Mouse (Mus musculus) hematopoietic stem cell, adult 5-6 weeks (primary cell): ENCODE results near the gene Hoxb3. TPM values are rescaled to one million over a fixed set of nuclear protein-coding genes. Genes with fewer than 3 reads are reported as not detected.
A peak's percentile ranks its signal among the peaks of the same experiment; 100 is the strongest.

Source experiments
- ATAC-seq, 2 experiments: fragments of 125-278 bp in 1 of 2; replicated peaks in 1 of 2; 2 replicates each; pipeline ENCODE4 v1.8.0; 2016 to 2017; ENCODE audit warnings: inconsistent platforms in 2 of 2, mild to moderate bottlenecking in 2 of 2, moderate number of reproducible peaks in 2 of 2, low read depth in 1 of 2, moderate TSS enrichment in 1 of 2; ENCODE audit not compliant: low FRiP score in 2 of 2, poor library complexity in 2 of 2, severe bottlenecking in 2 of 2, insufficient read depth in 1 of 2, low TSS enrichment in 1 of 2
- total RNA-seq: library from RNA; stranded (forward); fragments of 172-1452, 232-1000 nt; gene quantifications from 2 replicates; pipeline ENCODE4 v1.2.3, GENCODE M21; 2017

Gene Hoxb3
- total RNA-seq = 4.4 and 9.4 TPM in 2 replicates

DNA sequence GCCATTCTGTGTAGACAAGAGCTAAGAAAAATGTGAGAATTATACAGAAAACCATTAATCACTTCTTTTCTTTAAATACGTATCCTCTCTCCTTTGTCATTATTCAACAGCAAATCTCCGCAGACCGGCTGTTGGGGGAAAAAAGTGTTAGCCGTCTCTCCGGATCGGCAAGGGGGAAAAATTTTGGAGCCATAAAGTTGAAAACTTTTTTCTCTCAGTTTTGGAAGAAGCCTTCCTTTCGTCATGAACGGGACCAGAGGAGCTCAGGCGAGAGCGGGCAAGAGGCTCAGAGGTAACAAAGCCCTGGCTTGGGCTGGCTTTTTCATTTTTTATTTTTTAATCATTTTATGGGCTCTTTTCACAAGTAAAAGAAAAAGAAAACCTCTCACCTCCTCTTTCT, at the start of gene Hoxb3:
TSS of gene Hoxb3 (plus strand) at position 173 of the 400 bp plus-strand sequence.
- no peak for ATAC-seq

DNA sequence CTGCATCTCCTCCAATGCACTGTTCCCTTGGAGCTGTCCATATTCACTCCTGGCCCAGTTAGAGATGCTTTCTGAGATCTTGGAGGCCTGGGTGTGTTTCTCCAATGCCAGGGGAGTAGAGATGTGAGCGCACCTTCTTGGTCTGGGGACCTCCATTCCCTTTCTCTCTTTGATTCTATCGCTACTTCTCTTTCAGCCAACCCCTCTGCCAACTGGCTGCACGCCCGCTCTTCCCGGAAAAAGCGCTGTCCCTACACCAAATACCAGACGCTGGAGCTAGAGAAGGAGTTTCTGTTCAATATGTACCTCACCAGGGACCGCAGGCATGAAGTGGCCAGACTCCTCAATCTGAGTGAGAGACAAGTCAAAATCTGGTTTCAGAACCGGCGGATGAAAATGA, 48.7 kb upstream of the Hoxb3 start:
- ATAC-seq = no peak

DNA sequence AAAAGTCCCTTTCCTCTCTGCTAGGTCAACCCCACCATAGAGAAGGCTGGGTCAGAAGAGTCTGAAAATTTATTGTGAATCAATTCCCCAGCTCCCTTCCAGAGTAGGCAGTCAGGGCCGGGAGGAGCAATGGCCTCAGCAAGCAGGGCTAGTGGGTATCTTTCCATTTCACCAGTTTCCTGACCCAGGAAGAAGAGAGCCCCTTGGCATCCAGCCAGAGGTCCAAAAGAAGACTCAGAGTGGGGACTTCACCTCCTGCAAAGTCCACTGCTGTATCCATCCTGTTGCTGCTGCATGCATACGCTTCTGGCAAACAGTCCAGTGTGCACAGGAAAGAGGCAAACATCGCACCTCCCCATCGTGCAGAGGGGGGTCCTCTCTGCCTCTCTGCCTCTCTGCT, 47.2 kb upstream of the Hoxb3 start:
- ATAC-seq = no peak

DNA sequence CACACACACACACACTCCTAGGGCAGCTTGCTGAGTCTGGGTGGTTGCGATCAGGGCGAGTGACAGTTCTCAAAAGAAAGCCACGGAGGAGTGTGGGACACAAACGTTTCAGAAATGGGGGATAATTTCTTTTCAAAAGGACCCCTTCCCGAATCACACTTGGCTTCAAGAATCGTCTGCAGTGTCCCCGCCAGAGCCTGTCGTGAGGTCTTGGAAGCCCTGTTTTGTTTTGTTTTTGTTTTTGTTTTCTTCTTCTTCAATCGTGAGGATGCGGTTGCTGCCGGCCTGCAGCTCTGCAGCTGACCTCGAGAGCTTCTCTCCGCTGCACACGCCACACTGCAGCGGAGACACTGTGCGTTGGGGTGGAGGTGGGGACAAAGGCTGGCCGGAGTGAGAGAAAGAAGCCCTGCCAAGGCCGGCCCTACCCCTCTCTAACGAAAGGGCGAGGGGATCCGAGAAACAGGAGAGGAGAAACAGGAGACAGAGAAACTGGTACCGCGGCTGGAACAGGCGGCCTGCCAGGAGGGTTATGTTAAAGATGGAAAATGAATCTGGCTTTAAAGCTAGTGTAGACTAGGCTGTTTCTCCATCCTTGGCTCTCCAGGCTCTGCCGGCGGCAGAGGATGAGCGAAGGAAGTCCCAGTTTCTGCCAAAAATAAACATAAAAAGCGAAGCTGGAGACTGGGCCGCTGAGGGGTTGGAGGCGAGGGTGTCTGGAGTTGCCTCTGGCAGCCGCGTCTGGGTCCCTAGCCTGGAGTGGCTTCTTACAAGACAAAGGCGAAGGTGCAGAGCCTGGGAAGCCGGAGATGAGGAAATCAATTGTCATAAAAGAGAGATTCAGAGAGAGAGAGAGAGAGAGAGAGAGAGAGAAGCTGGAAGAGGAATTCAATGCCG, 45.7 kb upstream of the Hoxb3 start:
- ATAC-seq = no peak

DNA sequence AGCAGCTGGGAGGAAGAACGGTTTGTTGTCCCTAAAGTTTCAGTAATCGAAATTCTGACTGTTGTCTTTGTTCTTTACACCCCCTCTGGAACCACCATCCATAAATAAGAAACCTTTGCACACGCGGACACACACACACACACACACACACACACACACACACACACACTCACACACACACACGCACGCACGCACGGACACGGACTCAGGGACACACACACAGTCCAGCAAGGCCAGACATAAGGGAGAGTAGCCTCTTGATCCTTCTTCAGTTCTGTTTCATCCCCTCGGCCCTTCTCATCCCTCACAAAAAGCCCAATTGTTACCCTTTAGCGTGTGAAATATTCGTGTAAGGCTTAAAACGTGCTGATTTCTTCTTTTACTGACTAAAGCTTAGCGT, 44.8 kb upstream of the Hoxb3 start:
- ATAC-seq = no peak

DNA sequence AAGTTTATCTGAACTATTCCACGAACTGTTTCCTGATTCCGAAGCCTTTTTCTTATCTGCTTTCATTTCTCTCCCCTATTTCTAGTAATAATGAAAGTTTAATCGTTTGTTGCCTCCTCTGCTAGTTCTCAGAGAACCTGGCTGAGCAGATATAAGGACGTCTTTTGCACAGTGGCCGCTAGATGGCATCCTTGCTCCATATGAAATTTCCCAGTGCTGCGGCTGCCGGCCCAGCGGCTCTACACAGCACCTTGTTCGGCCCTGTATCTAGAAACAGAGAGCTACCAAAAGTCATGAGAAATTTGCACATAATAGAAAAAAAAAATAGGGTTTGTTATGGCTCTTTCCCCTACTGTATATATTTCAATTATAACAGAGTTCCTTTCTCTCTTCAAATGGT, 44.4 kb upstream of the Hoxb3 start:
- peak; percentile 76 to 80; a peak in 3 of 4 replicates for ATAC-seq

DNA sequence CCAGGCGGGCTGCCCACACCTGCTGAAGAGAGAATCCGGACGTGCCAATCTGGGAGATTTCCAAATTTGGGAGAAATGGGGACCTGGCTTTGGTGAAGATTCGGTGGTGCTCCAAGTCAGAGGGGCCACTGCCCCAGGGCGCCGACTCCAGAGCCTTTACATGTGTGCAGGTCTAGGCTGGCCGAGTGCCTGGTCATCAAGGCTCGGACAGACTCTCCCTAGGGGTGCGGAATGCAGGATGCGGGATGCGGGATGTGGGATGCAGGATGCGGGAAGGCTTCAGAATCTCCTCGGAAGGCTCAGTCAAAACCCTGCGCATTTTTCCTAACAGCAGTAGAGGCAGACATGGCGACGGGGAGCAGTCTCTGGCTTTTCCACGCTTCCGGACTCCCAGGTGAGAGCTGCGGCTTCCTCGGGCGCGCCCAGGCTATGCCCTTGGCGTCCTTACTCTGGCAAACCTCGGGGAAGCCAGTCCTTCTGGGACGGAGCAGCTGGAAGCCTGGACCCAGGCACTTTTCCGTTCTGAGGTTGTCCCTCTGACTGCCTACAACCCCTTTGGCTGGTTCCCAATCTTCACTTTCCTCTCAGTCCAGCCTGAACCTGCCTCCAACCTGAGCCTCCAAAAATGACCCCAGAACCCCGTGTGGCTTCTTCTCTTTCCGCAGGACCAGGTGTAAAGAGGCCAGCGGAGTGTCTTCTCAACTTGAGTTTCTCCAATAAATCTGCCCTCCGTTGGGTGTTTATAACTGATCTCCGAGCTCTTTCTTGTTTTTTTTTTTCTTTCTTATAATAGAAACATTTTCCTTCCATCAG, 43.5 kb upstream of the Hoxb3 start:
- no peak for ATAC-seq

DNA sequence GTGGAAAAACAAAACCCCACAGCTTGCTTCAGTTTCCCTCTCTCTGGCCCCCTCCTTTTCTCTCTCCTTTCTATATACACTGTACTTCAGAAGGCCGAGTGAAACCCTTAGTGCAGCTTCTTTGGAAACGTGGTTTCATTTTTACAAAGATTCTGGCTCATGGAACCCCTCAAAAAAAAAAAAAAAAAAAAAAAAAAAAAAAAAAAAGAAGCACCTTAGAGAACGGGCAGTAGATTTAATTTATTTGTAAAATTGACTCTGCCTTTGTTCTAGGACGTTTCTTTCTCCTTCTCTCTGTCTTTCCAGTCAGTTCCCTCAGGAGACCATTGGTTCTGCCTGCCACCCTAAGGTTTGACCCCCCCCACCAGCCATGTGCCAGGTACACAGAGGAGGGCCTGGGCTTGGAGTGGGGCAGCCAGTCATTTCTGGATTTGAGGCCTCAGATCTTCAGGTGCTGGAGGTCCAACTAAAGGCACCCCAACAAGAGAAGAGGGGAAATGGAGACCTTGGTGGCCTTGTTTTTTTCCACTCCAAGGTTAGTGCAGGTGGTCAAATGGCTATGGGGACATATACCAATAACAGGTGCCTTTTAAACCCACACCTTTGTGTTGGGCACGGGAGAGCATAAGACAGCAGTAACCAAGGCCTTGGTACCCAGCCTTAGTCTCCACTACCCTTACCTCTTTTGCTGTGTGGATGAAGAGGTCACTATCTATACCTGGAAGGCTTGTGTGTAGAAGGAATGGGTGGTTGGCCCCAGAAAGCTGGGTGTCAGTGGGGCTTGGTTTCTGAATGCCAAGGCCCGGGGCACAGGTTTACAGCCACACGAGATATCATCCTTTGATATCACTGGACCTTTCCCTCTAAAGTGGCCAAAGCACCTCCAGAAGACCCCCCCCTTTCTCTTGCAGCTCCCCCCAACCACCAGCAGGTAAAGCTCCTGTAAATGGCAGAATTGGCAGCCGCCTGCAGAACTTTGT, 42.4 kb upstream of the Hoxb3 start:
- ATAC-seq = no peak

DNA sequence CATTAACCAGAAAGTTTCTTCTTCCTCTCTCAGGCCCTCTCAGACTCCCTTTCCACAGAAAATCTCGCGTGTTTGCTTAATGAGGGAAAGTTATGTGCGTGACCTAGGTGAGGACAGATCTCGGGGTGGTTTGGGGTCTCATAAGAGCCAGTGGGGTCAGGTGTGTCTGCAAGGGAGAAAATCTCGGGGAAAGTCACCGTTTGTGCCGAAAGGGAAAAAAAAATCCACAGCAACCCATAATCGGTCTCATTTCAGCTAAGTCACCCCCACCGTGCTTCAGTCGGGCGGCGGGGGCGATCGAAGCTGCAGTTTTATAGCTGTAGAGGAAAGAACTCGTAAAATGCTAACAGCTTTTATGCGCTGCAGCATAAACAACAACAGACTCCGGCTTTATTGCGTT, 41.7 kb upstream of the Hoxb3 start:
- no peak for ATAC-seq

DNA sequence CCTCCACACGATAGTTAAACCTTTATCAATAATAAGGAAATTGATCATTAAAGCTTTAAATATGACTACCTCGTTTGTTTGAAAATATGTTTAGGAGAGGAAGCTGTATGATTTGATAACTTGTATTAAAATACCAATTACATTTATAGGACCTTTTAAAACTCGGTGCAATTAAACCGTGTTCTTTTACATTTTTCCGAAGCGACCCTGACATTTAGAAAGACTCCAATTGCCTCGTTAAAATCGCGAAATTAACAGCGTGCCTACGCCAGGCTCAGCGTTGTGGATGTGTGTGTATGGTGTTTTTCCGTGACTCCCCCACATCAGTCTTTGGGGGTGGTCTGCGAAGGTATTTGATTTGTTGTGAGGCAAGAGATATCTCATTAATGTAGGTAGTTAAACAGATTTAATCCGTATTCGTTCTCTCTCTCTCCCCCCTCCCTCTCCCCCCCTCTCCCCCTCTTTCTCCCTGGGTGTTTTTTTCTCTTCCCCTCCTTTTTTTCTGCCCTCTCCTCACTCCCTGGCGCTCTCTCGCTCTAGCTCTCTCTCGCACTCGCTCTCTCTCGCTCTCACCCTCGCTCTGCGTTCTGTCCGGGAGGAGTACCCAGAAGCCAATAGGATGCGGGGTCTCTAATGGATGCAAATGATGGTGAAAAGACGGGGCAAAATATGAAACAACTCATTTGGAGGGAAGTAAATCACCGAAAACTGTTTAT, 41.1 kb upstream of the Hoxb3 start, which contains the start of gene Hoxb8:
TSS of gene Hoxb8 (plus strand) at position 51 of the 716 bp plus-strand sequence.
- ATAC-seq = no peak

DNA sequence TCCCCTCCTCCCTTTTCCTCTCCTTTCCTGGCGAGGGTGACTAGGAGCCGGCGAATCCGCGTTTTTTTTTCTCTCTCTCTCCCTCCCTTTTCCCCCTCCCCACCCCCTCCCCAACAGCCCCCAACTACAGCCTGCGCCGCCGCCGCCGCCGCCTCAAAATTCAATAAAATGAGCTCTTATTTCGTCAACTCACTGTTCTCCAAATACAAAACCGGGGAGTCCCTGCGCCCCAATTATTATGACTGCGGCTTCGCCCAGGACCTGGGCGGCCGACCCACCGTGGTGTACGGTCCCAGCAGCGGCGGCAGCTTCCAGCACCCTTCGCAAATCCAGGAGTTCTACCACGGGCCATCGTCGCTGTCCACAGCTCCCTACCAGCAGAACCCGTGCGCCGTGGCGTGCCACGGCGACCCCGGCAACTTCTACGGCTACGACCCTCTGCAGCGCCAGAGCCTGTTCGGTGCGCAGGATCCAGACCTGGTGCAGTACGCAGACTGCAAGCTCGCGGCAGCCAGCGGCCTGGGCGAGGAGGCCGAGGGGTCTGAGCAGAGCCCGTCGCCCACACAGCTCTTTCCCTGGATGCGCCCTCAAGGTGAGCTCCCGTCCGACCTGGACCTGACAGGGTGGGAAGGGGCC, 40.2 kb upstream of the Hoxb3 start:
- ATAC-seq = no peak

DNA sequence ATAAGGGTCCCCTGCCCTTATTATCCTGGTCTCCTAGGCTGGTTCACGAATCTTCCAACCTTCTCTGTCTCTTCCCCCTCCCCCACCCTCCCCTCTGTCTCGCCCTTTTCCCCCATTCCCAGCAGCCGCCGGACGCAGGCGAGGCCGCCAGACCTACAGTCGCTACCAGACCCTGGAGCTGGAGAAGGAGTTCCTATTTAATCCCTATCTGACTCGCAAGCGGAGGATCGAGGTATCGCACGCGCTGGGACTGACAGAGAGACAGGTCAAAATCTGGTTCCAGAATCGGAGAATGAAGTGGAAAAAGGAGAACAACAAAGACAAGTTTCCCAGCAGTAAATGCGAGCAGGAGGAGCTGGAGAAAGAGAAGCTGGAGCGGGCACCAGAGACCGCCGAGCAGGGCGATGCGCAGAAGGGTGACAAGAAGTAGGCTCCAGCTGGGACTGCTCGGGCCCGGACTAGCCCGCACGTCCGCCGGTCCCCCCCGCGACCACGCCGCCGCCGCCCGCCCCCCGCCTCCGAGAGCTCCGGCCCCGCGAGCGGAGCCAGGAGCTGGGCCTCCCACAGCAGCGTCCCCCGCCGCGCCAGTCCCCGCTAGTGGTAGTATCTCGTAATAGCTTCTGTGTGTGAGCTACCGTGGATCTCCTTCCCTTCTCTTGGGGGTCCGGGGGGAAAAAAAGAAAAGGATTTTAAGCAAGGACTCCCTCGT, 38.9 kb upstream of the Hoxb3 start:
- peak; percentile 47 to 56; a peak in 2 of 4 replicates for ATAC-seq

DNA sequence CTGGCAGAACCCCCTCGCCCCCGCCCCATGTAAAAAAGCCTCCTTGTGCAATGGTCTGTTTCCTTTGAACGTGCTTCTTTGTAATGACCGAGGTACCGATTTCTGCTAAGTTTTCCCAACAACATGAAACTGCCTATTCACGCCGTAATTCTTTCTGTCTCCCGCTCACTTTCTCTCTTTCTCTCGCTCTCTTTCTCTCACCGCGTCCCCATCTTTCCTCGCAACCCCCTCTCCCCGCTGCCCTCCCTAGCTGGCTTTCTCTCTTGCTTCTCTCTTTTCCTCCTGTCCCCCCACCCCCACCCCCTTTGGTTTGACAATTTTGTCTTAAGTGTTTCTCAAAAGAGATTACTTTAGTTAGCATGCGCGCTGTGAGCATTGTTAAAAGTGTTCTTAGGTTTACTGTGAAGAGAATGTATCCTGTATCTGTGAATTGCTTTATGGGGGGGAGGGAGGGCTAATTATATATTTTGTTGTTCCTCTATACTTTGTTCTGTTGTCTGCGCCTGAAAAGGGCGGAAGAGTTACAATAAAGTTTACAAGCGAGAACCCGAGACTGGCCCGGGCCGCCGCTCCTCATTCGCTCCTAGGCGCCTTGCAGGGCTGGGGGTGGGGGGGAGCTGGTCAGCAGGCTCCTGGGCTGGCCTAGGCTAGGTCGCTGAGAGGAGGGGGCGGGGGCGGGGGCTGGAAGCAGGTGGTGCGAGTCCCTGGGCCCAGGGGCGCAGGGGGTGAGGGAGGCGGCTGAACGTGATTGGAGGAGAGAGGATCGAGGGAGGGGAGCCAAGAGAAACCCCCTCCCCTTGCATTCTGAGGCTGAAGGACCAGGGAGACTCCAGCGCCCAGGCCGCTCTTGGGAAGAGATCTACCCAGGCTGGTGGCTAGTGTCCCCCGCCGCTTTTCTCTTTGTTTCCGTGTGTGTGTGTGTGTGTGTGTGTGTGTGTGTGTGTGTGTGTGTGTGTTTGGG, 38.1 kb upstream of the Hoxb3 start:
- no peak for ATAC-seq

DNA sequence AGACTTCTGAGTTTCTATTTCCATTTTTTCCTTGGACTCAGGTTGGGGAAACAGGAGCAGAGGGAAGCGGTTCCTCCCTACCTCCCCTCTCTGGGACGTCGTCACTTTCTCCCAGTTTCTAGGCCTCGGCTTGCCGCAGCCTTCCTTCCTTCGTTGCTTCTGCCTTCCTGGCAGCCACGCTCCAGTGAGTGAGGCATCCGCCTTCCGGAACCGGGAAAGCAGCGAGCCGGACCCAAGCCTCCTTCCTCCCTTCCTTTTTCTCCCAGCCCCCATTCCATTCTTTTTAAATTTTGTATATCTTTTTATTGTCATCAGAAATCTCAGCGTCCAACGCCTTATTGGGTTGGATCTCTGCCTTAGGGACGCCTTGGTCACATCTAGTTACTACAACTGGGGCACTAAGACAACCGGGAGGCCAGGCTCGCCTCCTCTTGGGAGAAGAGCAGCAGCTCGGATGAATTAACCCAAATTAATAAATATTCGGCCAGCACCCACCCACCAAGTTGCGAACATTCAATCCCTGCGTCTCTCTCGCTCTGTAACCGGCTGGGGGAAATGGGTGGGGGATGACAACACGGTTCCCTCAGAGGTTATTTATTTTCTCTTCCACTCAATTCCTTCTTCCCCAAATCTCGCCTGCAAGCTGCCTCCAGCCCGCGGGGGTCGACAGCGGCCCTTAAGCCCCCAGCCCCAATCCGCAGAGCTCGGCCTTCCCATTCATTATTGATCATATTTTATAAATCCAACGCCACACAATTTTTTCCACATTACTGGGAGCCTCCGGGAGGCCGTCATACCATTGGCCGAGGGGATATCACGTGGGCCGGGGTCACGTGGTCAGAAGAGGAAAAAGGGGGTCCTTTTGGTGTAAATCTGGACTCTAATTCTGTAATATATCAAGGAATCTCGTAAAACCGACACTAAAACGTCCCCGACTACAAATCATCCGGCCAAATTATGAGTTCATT, 37.1 kb upstream of the Hoxb3 start, which contains the start of gene Hoxb7:
TSS of gene Hoxb7 (plus strand) at position 853 of the 968 bp plus-strand sequence.
- ATAC-seq = no peak
